Mouse (Mus musculus) heart, adult 2 months (tissue): ENCODE results near the gene Cabp7.

Source experiments
- CTCF ChIP-seq: fragments of 200-600 bp; IDR thresholded peaks from 2 replicates; pipeline ENCODE4 v1.8.1; 2022; ENCODE audit warnings: antibody characterized with exemption, mild to moderate bottlenecking, moderate library complexity
- EP300 ChIP-seq: fragments of 200-500 bp; IDR thresholded peaks from 2 replicates; pipeline ENCODE4 v1.6.1; 2011; ENCODE audit warnings: low read depth, low read length, control low read depth; ENCODE audit not compliant: insufficient read depth
- POLR2A ChIP-seq: fragments of 200-500 bp; IDR thresholded peaks from 2 replicates; pipeline ENCODE4 v1.6.1; 2011; ENCODE audit warnings: mild to moderate bottlenecking, low read depth, low read length, control low read depth; ENCODE audit not compliant: insufficient read depth

DNA sequence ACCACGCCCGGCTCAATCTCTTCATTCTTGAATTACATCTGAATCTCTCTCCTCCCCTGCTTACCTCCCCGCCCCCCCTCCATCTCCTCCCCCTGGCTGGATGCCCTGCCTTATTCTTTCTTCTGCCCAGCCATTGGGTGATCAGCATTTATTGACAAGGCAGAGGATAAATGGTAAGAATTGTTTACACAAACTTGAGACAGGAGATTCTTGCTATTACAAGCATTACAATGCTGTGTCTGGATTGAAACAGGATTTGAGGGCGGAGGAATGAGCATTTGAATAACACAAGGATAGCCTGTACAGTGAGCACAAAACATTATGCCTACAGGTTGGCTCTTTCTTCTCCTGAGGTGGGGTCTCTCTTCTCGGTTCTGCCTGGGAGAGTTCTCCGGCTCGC lies 56.2 kb downstream of the Cabp7 start:
- no peak for TF ChIP-seq POLR2A
- TF ChIP-seq CTCF, result no peak
- no peak for TF ChIP-seq EP300
